Mouse (Mus musculus): Measurements from ENCODE around the gene Naif1. TPM values are rescaled to one million over a fixed set of nuclear protein-coding genes. Genes with fewer than 3 reads are reported as not detected.

Naif1 gene
- total RNA-seq, 2 experiments from 2014 or later, result 4.3 to 5.2 TPM

DNA sequence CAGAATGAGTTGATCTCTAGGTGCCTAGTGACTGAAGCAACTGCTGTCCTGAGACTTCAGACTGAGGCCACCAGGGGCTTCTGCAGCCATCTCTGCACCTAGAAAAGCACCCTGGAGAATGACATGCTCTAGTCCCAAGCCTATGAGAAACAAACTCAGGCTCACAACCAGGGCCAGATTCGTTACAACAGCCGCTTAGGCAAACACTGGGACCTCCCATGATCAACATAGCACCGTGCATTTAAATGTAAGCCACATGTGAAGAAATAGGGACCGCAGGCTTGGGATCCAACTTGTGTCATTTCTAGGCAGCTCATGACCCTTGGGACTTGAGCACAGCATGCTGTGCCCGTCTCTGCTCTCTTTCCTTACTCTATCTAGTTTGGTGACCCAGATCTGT is 22.5 kb upstream of the Naif1 start:
- no peak for DNase-seq

DNA sequence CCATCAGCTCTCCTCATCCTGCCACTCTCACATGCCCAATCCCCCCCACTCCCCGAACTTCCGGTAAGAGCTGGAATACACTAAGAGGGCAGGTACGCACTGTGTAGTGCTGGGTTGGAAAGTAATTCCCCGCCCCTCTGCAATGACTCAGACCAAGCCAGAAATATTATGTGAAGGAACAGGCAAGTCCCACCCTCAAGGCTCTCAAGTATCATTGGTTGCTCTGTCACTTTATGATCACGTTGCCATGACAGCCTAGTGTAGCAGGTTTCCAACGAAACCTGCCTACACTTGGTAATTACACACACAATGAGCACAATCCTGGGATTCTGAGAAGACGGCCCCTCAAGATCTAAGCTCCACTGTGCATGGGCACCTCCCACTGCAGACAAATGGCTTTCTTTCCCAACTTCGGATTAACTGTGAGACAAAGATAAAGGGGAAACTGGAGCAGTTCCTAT is 22.0 kb upstream of the Naif1 start:
- peak; percentile 67 to 74 for DNase-seq

DNA sequence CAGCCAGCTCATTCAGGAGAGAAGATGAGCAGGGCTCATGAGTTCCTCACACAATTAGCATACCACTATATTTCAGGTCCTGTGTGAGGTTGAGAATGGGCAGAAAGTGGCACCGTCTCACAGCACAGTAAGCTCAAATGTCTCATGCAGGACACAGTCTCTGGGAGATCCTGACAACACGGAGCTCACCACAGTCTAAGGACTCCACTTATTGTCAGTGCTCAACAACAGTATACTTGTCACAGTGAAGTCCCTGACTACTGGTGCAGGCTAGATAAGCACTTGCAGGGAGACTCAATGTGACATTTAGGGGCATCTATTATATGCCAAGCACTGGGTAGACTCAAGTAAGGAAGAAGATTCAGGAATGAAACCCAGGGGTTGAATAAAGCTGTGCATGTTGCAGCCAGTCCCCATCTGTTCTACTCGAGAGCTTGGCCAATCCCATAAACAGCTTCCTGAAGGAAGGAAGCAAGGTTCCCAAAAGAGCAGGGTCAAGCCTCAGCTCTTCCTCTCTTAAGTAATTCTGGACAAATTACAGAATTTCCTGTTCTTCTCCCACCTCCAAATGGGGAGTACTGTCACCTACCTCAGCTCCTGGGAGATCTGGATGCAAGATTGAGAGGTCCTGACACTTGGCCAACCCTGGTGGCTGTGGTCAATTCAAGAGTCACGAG is 20.9 kb upstream of the Naif1 start:
- no peak for DNase-seq

DNA sequence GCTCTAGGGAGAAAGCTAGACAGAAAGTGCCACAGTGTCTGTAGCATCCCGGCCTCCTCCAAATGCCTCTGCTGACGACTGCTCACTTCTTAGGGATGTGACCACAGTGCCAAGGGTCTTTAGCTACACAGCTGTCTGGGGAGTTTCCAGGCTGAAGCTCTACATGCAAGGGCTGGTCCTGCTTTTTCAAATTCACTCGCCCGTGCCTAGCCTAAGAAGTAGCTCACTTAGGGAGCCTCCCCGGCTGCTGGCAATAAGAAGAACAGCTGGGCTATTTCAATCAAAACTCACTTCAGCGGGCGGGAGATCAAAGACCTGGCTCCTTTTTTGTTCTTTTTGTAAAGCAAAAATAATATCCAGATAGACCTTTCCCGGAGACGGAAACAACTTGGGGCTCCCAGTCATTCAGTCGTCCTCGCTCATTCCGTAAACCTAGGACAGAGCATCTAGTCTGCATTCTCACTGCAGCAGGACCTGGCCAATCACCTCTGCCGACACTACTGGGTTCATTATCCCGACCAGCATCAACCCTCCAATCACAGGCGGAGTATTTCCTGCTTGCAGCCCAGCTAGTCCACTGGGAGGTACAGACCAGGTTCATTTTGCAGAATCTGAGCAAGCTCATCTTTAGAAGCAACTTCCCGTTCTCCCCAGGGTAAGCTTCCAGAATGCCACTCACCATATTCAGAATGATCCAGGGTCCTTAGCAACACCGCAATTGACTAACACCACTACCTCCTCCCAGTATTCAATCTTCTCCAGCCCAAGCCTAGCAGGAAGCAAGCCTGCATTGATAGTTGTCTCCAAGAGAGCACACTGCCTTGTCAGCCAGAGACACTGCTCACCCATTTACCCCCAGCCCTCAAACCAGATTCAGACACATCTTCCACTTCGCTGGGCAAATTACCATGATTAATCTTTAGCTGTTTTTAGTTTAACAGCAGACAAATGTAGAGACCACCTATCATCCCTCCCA is 19.3 kb upstream of the Naif1 start:
- peak; percentile 75 to 77 for DNase-seq

DNA sequence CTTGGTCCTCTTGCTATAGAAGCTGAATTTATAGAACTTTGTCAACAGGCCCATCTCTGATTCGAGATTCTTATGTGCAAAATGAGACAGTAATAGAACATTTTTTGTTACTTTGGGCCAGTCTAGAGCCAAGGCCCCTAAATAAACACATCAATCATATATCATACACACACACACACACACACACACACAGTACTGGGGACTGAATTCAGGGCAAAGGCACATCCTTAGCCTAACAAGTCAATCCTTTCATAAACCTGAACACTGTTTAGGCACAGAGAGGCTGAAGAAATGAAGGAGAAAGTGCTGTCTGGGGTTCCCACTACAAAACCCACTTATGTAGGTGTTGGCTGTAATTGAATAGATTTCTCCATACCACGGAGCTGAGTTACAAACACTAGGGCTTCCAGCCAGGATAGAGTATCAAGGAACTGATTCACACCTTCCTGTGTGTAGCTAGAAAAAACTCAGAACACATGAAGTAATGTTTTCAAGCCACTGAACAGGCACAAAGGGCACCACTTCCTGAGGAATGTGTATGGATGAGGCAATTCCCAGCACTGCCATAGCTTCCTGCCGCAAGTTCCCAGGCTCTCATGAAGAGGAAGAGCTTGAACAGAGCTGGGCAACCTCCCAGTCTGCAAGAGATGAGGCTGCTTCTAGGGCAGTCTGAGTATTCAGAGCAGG is 13.4 kb upstream of the Naif1 start:
- DNase-seq, result peak in 1 of 2 experiments; percentile 46

DNA sequence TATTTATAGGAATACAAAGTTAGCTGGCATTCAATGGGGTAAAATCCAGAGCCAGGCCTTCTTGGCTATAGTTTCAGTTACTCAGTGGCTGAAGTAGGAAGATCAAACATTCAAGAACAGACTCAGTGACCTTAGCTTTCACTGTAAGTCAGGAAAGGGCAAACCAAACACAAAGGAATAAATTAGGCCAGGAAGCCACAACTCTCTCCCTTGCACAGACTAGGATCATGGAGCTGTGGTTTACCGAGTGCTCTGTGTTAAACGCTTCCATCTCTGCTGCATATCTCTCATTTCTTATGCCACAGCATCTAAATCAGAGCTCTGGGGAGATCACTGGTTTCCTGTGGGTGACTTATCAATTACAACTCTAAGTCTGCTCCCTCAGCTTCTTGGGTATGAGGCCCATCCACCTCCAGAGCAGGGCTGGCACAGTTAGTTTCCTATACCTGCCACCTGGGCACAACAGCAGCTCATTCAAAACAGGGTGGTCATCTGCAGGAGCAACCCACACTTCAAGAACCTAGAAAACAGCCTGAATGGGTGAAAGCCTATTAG is 12.6 kb upstream of the Naif1 start:
- no peak for DNase-seq

DNA sequence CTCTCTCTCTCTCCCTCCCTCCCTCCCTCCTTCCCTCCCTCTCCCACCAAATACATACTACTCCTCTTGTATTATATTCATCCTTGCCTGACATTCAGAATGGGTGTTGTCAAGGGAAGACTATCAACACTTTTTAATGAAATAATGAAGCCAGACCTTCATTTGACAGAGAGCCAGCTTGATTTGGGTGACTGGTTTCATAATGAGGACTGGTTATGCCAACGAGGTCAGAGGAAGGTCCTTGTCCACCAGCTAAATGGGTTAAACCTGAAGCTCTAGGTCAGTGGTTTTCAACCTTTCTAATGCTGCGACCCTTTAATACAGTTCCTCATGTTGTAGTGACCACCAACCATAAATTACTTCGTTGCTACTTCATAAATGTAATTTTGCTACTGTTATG is 11.5 kb upstream of the Naif1 start:
- DNase-seq, result no peak

DNA sequence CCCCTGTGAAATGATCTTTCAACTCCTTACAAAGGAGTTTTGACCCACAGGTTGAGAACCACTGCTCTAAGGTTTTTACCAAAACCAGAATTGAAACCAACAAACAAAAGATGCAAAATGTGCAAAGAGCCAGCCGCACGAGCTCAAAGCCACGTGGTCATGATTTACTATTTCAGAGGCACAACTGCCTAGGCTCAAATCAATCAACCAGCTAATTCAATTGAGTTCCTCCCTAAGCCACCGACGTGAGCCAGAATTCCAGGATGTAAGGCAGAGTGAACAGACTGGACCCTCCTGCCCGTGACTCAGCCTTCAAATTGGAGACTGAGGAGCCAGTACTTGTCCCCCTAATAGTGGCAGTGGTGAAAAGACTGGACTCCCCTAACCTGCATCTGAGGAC is 11.1 kb upstream of the Naif1 start:
- no peak for DNase-seq

DNA sequence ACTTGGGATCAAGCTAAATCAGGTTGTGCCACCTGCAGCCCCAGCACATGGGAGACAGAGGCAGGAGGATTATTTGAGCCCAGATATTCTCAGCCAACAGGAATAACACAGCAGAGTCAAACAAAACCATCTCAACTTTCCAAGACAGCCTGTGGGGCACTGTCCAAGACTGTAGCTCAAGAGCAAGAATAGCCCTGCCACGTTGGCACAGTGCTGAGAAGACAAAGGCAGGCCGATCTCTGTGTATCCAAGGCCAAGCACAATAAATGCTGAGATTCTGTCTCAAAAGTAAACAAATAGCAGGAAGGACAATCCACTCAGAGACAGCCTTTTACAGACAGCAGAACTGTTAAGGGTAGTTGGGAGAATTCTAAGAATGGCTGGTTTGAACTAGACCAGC is 10.1 kb upstream of the Naif1 start:
- no peak for DNase-seq

DNA sequence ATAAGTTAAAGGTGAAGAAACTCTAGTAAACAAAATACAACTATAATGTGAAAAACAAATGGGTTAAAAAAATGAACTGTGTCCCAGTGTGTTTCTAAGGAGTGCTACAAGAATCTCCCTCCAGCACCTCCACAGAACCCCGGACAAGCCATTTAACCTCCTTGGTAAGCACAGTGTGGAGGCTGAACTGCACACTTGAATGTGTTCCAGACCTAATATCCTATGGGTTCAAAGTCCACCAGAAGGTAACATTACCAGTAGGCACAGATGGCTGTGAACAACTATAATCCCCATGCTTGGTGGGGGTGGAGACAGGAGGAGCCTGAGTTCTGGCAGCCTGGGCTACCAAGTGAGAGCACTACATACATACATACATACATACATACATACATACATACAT is 9.6 kb upstream of the Naif1 start:
- no peak for DNase-seq

DNA sequence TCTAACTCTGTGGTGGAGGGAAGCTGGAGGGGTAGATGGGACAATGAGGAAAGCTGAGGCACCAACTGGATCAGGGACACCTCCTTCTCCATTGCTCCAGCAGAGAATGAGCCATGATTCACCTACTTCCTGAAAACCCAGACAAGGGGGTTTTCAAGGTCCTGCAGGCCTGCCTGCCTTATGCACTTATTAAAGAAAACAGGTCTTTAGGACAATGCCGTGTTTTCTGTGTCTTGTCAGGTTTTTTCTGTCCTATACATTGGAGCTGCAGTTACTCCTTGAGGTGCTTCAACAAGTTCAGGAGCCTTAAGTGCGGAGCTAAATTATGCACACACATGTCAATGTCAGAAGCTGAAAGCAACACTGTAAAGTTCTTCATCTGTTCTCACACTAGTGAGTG is 8.7 kb upstream of the Naif1 start:
- DNase-seq, result no peak

DNA sequence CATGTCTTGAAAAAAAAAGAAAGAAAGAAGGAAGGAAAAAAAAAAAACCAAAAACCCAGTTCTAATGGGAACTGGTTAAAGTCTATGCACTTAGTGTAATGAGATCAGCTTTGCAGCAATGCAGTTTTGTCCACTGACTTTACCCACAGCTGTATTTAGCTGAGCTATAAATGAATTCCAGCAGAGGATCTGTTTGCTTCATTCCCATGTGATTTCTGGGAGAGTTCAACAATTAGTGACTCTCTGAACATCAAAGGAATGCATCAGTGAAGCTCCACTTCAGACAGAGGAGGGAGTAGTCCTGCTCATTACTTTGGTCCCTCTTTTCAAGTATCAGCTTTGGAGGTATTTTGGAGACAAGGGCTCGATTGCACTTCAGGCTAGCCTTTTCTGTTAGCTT is 4.7 kb upstream of the Naif1 start:
- DNase-seq, result no peak

DNA sequence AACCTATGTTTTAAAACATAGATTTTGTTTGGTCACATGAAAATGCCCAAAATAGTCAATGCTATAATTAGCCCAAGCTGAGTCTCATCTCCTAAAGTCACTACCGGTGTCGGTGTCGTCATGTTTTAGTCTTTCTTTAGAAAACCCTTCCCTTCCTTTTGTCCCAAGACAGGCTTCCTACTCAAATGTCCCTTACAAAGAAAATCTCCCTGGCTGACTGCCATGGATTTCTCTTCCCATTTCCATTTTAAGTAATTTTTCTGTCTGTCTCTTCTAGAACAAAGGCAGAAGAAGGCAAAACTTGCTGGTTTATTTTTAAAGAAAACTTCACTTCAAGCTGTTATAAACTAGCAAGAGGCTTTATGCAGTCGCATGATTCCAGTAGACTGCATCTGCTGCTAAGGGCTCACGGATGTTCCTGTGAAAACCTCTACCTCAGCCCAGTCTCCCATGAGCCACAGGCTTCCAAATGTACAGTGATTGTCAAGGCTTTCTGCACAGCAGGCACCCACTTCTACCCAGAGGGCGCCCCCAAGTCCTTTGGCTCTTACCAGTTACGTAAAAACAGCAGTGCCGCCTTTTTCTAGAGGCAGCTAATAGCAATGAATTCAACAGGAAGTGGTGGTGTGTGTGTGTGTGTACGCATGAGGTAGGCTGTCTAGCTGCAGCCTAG is 2.9 kb upstream of the Naif1 start:
- peak in 1 of 2 experiments; percentile 49 for DNase-seq

DNA sequence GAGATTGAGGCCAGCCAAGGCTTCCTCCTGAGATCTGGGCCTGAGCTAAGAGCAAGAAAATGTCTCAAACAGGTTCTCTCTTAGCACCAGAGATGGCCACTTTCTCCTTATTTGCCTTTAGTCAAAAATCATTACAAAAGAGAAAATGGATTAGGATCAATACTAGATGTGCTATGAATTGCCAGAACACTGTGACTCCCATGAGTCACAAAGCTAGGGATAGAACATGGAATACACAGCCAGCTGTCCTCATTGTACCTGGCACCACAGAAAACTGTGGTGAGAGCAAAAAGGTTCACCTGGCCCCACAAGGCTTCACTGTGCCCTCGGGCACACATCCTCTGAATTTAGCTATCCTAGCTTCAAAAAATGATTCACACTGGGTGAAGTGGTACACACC is 1.8 kb upstream of the Naif1 start:
- DNase-seq, result no peak

DNA sequence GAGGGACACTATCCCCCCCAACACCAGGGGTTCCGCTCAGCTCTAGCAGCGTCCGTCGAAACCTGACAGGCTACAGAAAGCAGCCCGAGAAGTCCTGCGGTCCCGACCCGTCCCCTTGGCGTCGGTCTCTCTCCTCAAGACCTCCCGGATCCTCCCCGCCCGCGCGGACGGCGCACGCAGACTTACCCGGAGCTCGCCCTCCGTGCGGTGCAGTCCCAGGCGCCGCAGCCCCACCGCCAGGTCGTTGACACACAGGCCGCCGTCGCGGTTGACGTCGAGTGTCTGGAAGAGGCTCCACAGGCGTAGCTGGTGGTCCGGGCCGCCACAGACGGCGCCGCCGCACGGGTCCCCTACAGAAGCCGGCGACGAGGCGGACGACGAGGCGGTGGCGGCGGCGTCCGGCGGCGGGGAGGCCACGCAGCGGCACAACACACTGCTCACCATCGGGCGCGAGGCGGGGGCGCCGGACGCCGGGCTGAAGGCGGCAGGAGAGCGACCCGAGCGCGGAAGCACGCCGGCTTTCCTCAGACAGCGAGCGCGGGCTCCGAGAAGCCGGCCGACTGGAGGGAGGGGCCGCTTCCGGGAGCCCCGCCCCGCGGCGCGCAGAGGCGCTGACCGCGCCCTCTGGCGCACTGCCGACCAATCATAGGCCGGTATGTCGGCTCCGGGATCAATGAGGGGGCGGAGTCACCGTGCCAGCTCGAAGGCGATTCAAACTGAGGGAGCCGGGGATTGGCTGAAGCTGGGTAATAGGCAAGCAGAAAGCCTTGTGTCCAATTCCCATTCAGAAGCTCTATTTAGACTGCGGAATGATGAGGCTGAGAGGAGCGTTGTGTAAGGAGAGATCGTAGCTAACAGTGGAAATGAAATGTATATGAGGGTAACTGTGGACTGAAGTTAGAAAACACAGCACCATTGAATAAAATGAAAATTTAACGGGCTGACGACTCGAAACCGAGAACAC is 906 bp downstream of the Naif1 start, which contains the start of gene Slc25a25:
TSS of gene Slc25a25 (minus strand) at position 565 of the 964 bp plus-strand sequence.
- peak; percentile 98 to 99 for DNase-seq

DNA sequence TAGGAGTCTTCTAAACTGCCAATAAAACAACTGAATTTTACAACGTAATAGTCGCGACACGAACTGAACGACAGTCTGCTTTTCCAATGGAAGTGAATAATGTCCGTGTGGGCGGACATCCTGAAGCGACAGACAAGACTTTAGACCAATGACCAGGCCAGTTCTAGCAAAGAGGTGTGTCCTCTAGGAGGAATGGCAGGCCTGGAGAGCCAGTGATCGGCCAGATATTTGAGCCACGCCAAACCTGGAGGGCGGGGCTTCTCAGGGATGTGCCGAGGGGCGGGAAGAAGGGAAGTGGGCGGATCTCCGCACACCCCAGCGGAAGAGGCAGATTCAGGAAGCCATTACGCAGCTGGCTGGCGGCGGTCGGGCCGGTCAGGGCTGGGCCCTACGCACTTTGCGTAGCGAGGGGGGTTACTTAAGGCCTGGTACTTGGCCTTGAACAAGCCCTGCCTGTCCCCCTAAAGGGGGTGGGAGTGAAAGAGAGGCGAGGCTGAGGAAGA is 1.7 kb downstream of the Naif1 start:
- peak; percentile 98 for DNase-seq

DNA sequence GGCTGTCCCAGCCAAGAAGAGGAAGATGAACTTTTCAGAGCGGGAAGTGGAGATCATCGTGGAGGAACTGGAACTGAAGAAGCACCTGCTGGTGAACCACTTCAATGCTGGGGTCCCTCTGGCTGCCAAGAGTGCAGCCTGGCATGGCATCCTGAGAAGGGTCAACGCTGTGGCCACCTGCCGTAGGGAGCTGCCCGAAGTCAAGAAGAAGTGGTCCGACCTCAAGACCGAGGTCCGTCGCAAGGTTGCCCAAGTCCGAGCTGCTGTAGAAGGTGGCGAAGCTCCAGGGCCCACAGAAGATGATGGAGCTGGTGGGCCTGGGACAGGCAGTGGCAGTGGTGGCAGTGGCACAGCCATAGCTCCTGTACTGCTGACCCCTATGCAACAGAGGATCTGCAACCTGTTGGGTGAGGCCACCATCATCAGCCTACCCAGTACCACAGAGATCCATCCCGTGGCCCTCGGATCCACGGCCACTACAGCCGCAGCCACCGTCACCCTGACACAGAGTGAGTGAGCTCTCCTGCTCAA is 2.2 kb downstream of the Naif1 start:
- peak in 1 of 2 experiments; percentile 15 for DNase-seq

DNA sequence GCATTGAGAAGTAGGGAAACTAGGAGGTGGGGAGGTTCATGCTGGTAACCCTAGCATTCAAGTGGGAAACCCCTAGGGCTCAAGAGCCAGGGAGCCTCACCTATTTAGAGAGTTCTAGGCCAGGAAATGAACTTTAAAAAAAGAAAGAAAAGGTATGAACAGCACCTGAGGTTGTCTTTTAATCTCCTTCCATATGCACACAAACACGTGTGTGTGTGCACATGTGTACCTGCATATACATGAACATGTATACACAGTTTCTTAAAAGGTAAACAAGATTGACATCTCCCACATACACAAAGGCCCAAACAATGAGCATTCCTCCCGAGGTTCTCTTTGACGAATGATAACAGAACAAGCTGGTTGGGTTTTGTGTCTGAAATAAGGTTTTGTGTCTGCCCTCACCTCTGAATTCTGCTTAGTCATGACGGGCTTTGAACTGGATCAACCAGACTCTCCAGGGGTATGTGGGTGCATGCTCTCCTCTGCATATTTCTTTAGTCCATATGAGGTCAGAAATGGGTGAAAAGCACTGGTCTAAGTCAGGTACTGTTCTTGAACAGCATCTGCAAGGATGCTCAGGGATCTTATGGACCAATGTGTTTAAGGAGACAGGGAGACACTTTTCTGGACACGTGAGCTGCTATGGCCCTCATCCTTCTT is 3.5 kb downstream of the Naif1 start:
- DNase-seq, result no peak

DNA sequence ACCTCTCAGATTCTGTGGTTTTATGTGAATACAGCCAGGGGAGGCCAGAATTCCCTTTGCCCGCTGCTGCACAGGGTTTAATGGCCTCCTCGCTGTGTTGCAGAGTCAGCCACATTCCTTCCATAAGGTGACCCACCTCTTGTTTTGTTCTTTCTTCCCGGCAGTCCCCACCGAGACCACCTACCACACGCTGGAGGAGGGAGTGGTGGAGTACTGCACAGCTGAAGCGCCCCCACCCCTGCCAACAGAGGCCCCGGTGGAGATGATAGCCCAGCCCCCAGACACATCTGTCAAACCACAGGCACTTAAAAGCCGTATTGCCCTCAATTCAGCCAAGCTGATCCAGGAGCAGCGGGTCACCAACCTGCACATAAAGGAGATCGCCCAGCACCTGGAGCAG is 4.4 kb downstream of the Naif1 start:
- DNase-seq, result no peak
